Comparison of ENCODE assay signal across 11 mouse cellular contexts in genomic region chr6:88782981-88783397, GRCm38 (mm10). TPM values are rescaled to one million over a fixed set of nuclear protein-coding genes. Genes with fewer than 3 reads are reported as not detected.
DNase-seq lines count a peak whose midpoint lies in the region; ATAC-seq and TF ChIP-seq lines count a peak whose summit lies in the region.
"Had no signal": no experiment of that assay in that cellular context is flagged by ENCODE, and none has a peak within 500 bp of the region (broad histone marks: within the 10 kb centered on the region; RNA-seq: fewer than 3 reads in every experiment).

No protein-coding gene starts in this region.

- H3K27ac ChIP-seq in gastrocnemius, adult 2 months: peak overlapping the region; percentile 89
- no peak overlapping the region for H3K27ac ChIP-seq in ES-E14 (ENCODE audit: insufficient read depth, low read depth, low read length, poor library complexity, severe bottlenecking)
- no peak overlapping the region for H3K27ac ChIP-seq in kidney, embryonic 14.5 days (ENCODE audit: low read depth, low read length)
- H3K27ac ChIP-seq: hindbrain, embryonic 15.5 days had no signal

- H3K9me3 ChIP-seq in ES-E14 (ENCODE audit: control insufficient read depth, insufficient read depth, low read depth, low read length): no peaks in the 10 kb centered on the region
- no peaks in the 10 kb centered on the region for H3K9me3 ChIP-seq in kidney, embryonic 14.5 days (ENCODE audit: control insufficient read depth, low read length)
- H3K9me3 ChIP-seq: hindbrain, embryonic 15.5 days had no signal

- peaks cover 6 to 9% of the 10 kb centered on the region in 2 experiments; a peak in 2 of 4 replicates for H3K4me1 ChIP-seq in ES-E14 (ENCODE audit: control insufficient read depth in 2 of 2, insufficient read depth in 2 of 2, low read length in 2 of 2, poor library complexity in 1 of 2)
- H3K4me1 ChIP-seq in kidney, embryonic 14.5 days (ENCODE audit: control insufficient read depth, insufficient read depth, low read length): peaks cover 36% of the 10 kb centered on the region

- 69% methylated on average over 4 of the region's 4 CpGs for WGBS in kidney, embryonic 14.5 days

- no peak overlapping the region for H3K4me3 ChIP-seq in gastrocnemius, adult 2 months
- H3K4me3 ChIP-seq in ES-E14 (ENCODE audit: insufficient read depth in 1 of 2, low read depth in 1 of 2, low read length in 2 of 2, poor library complexity in 1 of 2, severe bottlenecking in 1 of 2): peak overlapping the region in 1 of 2 experiments; percentile 12; a peak in 1 of 4 replicates
- no peak overlapping the region for H3K4me3 ChIP-seq in kidney, embryonic 14.5 days (ENCODE audit: low read length)
- H3K4me3 ChIP-seq: hindbrain, embryonic 15.5 days had no signal

- ATAC-seq in megakaryocyte-erythroid progenitor cell, adult 5-6 weeks (replicated peaks; ENCODE audit: low FRiP score, low TSS enrichment, poor library complexity, severe bottlenecking): peak; percentile 97
- ATAC-seq in kidney, embryonic 14.5 days (ENCODE audit: low FRiP score, low TSS enrichment): no peak

- in situ Hi-C loops in ES-E14 (cut with MboI; ENCODE audit: low sequenced_read_pairs in 2 of 2, unreplicated experiment in 2 of 2): no loop called here

- no peaks in the 10 kb centered on the region for H3K27me3 ChIP-seq in kidney, embryonic 14.5 days (ENCODE audit: control insufficient read depth, insufficient read depth, low read length)
- H3K27me3 ChIP-seq: hindbrain, embryonic 15.5 days had no signal

- TF ChIP-seq CTCF in gastrocnemius, adult 2 months (IDR thresholded peaks at IDR 0.05): no peak

- no peaks in the 10 kb centered on the region for H3K36me3 ChIP-seq in ES-E14 (ENCODE audit: control insufficient read depth, insufficient read depth, low read length, poor library complexity, severe bottlenecking)
- no peaks in the 10 kb centered on the region for H3K36me3 ChIP-seq in kidney, embryonic 14.5 days (ENCODE audit: control insufficient read depth, insufficient read depth, low read length)
- H3K36me3 ChIP-seq: hindbrain, embryonic 15.5 days had no signal

- H3K4me2 ChIP-seq in kidney, embryonic 14.5 days (replicated peaks; ENCODE audit: low read depth, low read length): no peak overlapping the region
- H3K4me2 ChIP-seq: hindbrain, embryonic 15.5 days had no signal

- intact Hi-C loops in gastrocnemius, adult 2 months (cut with DNase I): no loop called here

- no peak for DNase-seq in gastrocnemius, adult 2 months
- no peak for DNase-seq in gastrocnemius, postnatal 25 days
- peak; percentile 55 for DNase-seq in ES-E14 (ENCODE audit: low read depth, low spot score)
- peak; percentile 49 for DNase-seq in induced T-regulatory cell, adult 2 months (ENCODE audit: low read depth)
- DNase-seq in urinary bladder, adult 18-20 months (ENCODE audit: low spot score in 2 of 2): no peak
- DNase-seq in ovary, postnatal 36 days (ENCODE audit: low spot score): no peak
- DNase-seq: adrenal gland, postnatal 36 days; midbrain, embryonic 14.5 days had no signal

- H3K9ac ChIP-seq in ES-E14 (ENCODE audit: insufficient read depth, low read depth, low read length, poor library complexity, severe bottlenecking): no peak overlapping the region
- no peak overlapping the region for H3K9ac ChIP-seq in kidney, embryonic 14.5 days (ENCODE audit: low read depth, low read length)
- H3K9ac ChIP-seq: hindbrain, embryonic 15.5 days had no signal

TF ChIP-seq in ES-E14, 5 proteins besides CTCF, POLR2A, EP300 and RAD21:
- TF ChIP-seq HCFC1 (IDR thresholded peaks at IDR 0.05; ENCODE audit: borderline replicate concordance, insufficient read depth, low read length): no peak
- TF ChIP-seq ZC3H11A (IDR thresholded peaks at IDR 0.05; ENCODE audit: borderline replicate concordance, low read depth, low read length): no peak
- no peak for TF ChIP-seq ZNF384 (IDR thresholded peaks at IDR 0.05; ENCODE audit: low read depth, low read length)
- no peak for TF ChIP-seq MAFK (IDR thresholded peaks at IDR 0.05; ENCODE audit: insufficient read depth, low read depth, low read length)
- no peak for TF ChIP-seq CHD2 (IDR thresholded peaks at IDR 0.05; ENCODE audit: low read depth, low read length)

RNA-seq across cellular contexts. Expression of gene Mgll, which starts 58.8 kb away (rescaled TPM):
- total RNA-seq in gastrocnemius, adult 2 months (2021): 10 to 100 TPM; 22.5 to 46.8 TPM
- 10 to 100 TPM; 40.0 to 47.5 TPM for total RNA-seq in gastrocnemius, postnatal 25 days (2021)
- 7.8 and 8.4 TPM in 2 replicates for total RNA-seq in ES-E14 (2012; rRNA removed)
- 17.9 and 19.1 TPM in 2 replicates for total RNA-seq in megakaryocyte-erythroid progenitor cell, adult 5-6 weeks (2014; fragmentation: Nextera tagmentation)
- total RNA-seq in megakaryocyte-erythroid progenitor cell, adult 5-6 weeks (2017): 8.9 and 9.3 TPM in 2 replicates
- 22.8 and 29.9 TPM in 2 replicates for polyA plus RNA-seq in kidney, embryonic 14.5 days (2014; fragmentation: Nextera tagmentation; extraction: Ambion mirVana)

RNA-seq across cellular contexts. Expression of gene Abtb1, which starts 58.8 kb away (rescaled TPM):
- total RNA-seq in gastrocnemius, adult 2 months (2021): 10 to 100 TPM; 16.9 to 22.7 TPM
- total RNA-seq in gastrocnemius, postnatal 25 days (2021): 10 to 100 TPM; 14.4 to 17.3 TPM
- total RNA-seq in ES-E14 (2012; rRNA removed): 33.0 and 55.3 TPM in 2 replicates
- 16.9 and 47.2 TPM in 2 replicates for total RNA-seq in megakaryocyte-erythroid progenitor cell, adult 5-6 weeks (2014; fragmentation: Nextera tagmentation)
- total RNA-seq in megakaryocyte-erythroid progenitor cell, adult 5-6 weeks (2017): 30.6 and 44.0 TPM in 2 replicates
- polyA plus RNA-seq in kidney, embryonic 14.5 days (2014; fragmentation: Nextera tagmentation; extraction: Ambion mirVana): 24.8 and 27.1 TPM in 2 replicates

Comparison
In these comparisons a context has a peak if more than half of its experiments do, and no peak if none do; other contexts are left out.
1. DNase-seq: peak in ES-E14 (single experiment) and induced T-regulatory cell, adult 2 months (single experiment); none in gastrocnemius, adult 2 months (single experiment), gastrocnemius, postnatal 25 days (single experiment), urinary bladder, adult 18-20 months (0 of 2) and ovary, postnatal 36 days (single experiment).